Mouse (Mus musculus) embryo, embryonic 10 days (tissue): ENCODE measurements around the gene Plekhb2.

Source experiments
- DNase-seq: peaks from one replicate; pipeline ENCODE4 v3.0.0-alpha.2; 2015; ENCODE audit warnings: low spot score

Plekhb2 gene

DNA sequence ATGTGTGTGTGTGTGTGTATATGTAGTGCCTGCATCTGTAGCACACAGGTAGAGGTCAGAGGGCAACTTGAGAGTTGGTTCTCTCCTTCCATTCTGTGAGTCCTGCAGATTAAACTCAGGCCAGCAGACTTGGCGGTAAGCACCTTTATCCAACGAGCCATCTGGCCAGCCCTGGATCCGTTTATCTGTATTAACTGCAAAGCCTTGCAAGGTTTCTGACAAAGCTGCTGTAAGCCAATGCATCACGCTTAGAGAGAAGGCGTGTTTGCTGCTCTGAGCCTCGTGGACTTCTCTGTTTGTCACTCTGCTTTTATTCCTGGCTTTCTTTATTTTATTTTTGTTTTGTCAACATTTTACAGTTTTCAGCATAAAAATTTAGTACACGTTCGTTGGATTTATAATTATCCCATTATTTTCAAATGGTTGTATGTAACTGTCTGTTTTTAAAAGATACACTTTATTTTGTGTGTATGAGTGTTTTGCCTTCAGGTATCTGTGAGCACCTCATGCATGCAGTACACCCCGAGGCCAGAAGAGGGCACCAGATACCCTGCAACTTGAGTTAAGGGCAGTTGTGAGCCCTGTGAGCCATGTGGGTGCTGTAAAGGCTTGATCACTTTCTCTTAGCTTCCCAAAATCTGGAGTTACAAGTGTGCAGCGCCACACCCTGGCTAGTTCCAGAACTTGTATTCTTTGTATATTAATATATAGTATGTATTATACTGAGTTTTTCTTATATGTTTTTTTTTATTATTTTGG is 17.2 kb downstream of the Plekhb2 start:
- peak; percentile 92 for DNase-seq

DNA sequence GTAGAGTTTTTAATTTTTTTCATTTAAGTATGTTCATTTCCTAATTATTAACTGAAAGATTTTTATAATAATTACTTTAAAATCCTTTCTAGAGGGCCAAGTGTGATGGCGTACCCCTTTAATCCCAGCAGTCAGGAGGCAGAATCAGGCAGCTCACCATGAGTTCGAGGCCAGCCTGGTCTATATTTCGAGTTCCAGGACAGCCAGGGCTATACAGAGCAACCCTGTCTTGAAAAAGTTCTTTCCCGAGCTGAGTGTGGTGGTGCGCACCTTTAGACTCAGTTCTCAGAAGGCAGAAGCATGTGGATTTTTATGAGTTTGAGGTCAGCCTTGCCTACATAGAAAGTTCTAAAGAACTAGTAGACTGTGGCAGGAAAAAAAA is 17.8 kb downstream of the Plekhb2 start:
- DNase-seq: no peak

DNA sequence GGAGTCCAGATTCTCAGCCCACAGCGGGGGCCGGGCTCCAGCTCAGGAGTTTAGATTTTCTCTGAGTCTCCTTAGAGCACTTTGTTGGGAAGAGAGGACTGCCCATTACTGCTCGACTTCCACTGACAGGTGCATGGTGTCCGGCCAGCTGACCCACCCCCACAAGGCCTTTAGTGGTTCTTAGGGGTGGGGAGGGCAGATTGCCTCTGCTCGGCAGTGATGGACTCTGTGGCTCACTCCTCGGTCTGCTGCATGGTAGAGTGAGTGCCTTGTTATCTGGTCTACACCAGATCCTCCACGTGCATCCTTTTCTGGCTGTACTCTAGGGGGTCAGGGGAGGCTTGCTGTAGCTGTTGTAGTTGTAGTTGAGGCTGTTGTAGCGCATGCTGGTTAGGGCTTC is 18.6 kb downstream of the Plekhb2 start:
- peak; percentile 2 for DNase-seq

DNA sequence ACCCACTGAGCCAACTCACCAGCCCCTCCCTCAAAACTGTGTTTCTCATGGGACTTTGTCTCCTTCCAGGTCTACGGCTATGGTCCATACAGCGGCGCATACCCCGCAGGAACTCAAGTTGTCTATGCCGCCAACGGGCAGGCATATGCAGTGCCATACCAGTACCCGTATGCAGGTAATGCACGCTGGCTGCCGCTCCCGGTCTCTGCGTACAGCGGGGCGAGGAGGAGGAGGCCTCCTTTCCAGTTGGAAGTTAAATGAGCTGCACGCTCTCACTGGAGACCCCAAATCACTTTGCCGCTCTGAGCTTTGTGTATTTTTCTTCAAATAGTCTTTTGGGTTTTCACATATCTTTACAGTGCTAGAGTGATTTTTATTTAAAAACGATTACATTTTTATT is 19.5 kb downstream of the Plekhb2 start:
- no peak for DNase-seq

DNA sequence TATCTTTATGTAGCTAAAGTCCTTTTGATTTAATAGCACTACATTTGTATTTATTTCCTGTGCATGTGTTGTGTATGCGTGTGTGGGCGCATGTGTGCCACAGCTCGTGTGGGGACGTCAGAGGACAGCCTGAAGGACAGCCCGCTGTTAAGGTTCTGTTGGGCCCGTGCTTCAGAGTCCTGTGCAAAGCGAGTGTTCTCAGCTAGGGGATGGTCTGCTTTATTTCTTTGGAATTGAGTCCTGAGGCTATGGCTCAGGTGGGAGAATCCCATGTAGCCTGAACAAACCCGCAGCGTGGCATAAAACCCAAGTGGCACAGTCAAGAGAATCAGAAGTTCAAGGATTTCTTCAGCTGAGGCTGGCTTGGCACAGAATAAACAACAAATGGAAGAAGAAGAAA is 21.4 kb downstream of the Plekhb2 start:
- DNase-seq: no peak

DNA sequence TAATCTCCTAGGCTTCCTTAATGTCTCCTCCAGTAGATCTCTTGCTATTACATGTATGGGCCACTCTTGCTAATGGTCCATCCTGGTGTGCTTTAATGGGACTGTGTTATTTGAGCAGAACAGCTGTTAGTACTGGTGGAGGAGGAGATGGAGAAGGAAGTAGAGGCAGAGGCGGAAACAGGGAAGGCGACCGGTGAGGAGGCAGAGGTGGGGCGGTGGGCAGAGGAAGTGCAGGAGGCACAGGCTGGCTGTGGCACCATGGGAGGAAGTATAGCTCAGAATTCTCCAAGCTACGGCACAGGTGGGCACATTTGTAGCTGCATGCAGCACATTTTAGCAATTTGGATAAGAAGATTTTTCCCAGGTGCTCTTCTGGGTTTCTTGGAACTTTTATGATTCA is 23.8 kb downstream of the Plekhb2 start:
- DNase-seq: peak; percentile 3

DNA sequence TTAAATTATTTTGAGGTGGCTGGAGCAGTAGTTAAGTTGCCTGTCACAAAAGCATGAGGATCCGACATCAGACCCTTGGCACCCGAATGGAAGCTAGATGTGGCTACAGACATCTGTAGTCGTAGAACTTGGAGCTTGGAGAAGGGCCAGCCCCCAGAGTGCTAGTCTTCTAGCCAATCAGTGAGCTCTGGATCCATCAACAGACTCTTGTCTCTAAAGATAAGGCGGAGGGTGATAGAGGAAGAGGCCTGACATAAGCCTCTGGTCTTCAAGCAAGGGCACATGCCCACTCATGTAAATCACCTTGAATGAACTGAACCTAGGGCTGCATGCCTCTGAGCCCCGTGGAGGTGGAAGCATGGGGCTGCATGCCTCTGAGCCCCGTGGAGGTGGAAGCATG is 29.8 kb downstream of the Plekhb2 start:
- no peak for DNase-seq

DNA sequence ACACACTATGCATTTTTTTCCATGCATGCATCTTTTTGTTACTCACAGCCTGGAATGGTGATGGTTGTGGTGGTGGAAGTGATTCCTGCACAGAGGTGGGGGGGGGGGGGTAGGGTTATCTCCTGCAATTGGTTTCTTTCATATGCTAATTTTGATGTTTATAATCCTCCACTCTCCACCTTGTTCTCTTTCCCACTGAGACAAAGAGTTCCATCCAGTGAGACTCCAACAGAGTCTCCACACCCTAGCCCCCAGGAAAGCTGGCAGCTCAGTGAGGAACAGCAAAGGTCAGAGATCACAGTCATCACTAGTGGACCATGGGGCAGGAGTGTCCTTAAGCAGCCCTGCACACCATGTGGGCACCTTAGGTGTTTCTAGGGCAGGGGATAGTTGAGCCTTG is 34.0 kb downstream of the Plekhb2 start:
- no peak for DNase-seq

DNA sequence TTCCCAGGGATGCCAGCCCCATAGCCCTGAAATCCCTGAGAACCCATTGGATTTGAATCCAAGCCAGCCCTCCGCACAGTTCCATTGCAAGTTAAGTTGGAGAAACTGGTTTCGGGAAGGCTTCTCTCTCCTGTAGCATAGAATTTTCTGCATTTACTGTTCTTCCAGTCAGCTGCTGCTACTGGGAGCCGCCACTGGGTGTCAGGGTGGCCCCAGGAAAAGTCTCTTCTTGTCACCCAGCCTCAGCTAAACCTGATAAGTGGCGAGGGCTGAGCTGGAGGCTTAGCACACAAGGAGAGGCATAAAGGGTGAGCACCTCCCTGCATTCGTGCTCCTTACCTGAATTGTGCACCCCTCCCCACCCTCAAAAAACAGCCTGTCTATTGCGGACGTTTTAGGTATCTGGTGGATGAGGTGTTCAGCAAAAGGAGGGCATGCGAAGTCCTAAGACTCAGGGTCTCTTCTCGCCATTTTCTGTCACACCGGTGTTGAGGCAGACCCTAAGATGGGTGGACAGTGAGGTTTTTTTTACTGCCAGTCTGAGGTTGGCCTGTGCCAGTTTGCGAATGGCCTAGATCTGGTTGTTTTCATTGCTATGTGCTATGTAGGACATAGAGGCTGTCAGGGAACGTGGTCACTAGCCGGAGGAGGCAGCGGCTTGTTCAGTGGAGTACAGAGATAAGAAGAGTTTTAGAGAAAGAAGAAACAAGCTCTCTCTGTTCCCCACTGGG is 41.9 kb downstream of the Plekhb2 start:
- peak; percentile 54 for DNase-seq

DNA sequence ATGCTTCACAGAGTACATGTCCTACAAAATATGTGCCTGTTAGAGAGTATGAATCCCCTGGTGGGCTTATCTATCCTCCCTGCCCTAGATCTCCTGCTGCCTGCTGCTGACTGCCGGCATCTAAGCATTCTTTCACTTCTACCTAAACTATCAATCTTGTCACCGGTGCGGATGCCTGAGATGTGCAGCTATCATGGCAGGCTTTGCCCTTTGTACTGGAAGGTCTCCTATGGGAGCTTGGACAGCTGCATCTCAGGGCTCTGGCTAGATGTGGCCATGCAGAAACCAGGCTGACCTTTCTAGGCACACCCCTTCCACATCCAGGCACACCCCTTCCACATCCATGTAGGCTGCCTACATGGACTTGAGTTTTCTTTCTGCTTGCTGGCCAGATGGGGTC is 42.7 kb downstream of the Plekhb2 start:
- no peak for DNase-seq

DNA sequence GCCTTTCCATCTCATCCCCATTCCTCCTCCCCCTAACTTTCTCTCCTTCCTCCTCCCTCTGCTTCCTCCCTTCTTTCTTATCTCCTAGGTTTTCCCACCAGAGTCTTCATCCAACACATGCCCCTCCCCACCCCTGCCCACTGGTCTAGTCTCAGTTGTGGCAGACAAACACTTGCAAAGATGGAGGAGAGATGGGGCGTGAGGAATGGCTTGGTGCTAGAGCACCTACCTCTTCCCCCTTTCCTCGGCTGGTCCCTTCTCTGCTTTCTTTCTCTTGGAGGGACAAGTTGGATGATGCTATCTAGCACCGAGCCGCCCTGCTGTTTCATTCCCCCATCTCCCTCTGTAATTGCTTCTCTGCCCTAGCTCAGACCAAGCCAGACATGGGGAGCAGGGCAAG is 43.6 kb downstream of the Plekhb2 start:
- DNase-seq: no peak

DNA sequence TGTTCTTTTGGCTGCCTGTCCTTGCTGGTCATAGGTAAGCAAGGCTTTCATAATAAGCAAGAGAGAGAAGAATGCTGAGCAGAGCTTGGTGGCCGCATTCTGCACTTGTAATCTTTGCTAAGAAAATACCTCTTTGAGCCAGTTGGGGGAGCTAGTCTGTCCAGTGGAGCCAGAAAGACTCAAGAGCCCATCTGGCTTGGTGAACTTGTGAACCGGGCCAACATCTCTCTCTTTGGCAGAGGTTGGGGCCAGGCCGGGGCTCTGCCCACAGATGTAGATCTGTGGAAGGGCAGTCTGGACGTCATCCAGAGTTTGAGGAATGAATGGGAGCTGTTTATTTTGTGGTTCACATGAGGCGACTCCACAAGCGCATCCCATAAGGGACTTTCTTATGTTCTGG is 44.1 kb downstream of the Plekhb2 start:
- no peak for DNase-seq

DNA sequence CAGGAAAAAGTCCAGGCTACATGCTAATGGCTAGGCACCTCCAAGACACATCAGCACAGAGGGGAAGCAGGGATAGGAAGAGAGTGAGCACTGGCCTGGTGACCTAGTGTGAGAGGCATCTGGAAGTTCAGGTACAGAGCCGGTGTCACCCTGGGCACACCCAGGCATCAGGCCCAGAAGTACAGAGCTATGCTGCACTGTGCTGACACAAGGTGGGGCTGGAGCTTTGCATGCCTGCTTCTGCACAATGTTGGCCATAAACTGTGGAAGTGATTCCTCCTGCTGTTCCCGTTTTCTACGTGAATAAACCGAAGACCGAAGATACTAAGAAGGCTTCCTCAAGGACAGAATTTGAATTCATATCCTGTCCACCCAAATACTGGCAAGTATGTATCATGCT is 46.3 kb downstream of the Plekhb2 start:
- no peak for DNase-seq

DNA sequence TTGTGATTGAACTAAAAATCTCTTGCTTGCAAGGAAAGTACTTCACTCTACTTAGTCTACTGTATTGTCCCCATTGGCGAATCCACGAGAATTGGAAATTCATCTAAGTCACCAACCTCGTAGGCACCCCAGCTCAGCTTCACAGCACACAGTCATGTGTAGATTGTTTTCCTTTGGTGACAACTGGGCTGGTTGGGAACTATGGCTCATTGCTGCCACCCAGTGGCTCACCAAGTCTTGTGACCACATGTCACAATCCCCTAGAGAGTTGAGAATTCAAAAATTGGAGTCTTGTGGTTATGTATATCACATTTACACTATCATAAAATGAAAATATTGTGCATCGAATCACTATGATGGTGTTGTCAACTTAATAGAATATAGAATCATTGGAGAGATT is 47.1 kb downstream of the Plekhb2 start:
- DNase-seq: peak; percentile 60

DNA sequence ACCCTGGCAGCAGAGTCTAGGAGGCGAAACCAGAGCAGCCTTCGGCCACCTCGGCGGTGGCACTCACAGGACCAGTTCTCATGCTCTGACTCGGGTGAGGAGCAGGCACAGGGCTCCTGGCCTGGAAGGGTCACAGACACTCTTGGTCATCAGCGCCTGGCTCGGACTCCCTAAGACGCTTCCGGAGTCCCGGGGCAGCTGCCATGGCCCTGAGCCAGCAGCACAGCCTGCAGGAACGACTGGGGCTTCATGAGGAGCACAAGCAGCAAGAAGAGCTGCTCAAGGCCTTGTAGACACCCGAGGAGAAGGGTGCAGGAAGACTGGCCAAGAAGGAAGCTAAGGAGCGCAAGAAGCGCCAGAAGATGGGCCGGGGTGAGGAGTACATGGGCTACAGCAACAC is 78.9 kb downstream of the Plekhb2 start:
- no peak for DNase-seq
